Mouse (Mus musculus) adrenal gland, postnatal 36 days (tissue): ENCODE data around the gene Caskin1. TPM values are rescaled to one million over a fixed set of nuclear protein-coding genes. Genes with fewer than 3 reads are reported as not detected.

Source experiments
- DNase-seq, 2 experiments: peaks; one replicate each; pipeline ENCODE4 v3.0.0; 2021; ENCODE audit warnings: mixed read lengths in 1 of 2
- total RNA-seq, 2 experiments: library from RNA; stranded (reverse); gene quantifications; 2 replicates each; pipeline ENCODE4 v1.2.3; 2021

The Caskin1 gene
- total RNA-seq, 2 experiments from 2014 or later = 14.7 to 25.7 TPM

GRCm38 (mm10) chr17:24531064-24531463 is 42.7 kb downstream of the Caskin1 start:
- no peak for DNase-seq

- DNase-seq = no peak
Observed at GRCm38 (mm10) chr17:24532045-24532444, 43.6 kb downstream of the Caskin1 start.

- DNase-seq = peak; percentile 92 to 96
Observed at GRCm38 (mm10) chr17:24533099-24533992, 44.9 kb downstream of the Caskin1 start.

GRCm38 (mm10) chr17:24534160-24534718 is 45.8 kb downstream of the Caskin1 start, which contains the start of gene Rab26:
Gene Rab26 (minus strand): TSS chr17:24534210.
- DNase-seq = no peak

- no peak for DNase-seq
Observed at GRCm38 (mm10) chr17:24535300-24535699, 46.9 kb downstream of the Caskin1 start.

GRCm38 (mm10) chr17:24537536-24537935 is 49.1 kb downstream of the Caskin1 start:
- no peak for DNase-seq

GRCm38 (mm10) chr17:24538950-24539349 is 50.5 kb downstream of the Caskin1 start:
- DNase-seq = peak; percentile 50 to 60

GRCm38 (mm10) chr17:24540375-24540774 is 52.0 kb downstream of the Caskin1 start:
- DNase-seq = peak in 1 of 2 experiments; percentile 61

- no peak for DNase-seq
Observed at GRCm38 (mm10) chr17:24544613-24545012, 56.2 kb downstream of the Caskin1 start.

GRCm38 (mm10) chr17:24545247-24545646 is 56.8 kb downstream of the Caskin1 start:
- DNase-seq = no peak

- DNase-seq = no peak
Observed at GRCm38 (mm10) chr17:24546234-24546633, 57.8 kb downstream of the Caskin1 start.

GRCm38 (mm10) chr17:24548435-24548834 is 60.0 kb downstream of the Caskin1 start:
- DNase-seq = no peak

- DNase-seq = peak; percentile 79 to 83
Observed at GRCm38 (mm10) chr17:24548921-24549617, 60.7 kb downstream of the Caskin1 start.

GRCm38 (mm10) chr17:24549618-24550415 is 61.4 kb downstream of the Caskin1 start, which contains the start of gene Pkd1:
Gene Pkd1 (plus strand): TSS chr17:24549834.
- DNase-seq = peak; percentile 99

GRCm38 (mm10) chr17:24550416-24551049 is 62.1 kb downstream of the Caskin1 start:
- DNase-seq = peak; percentile 87 to 90

- no peak for DNase-seq
Observed at GRCm38 (mm10) chr17:24551050-24551444, 62.6 kb downstream of the Caskin1 start.

- no peak for DNase-seq
Observed at GRCm38 (mm10) chr17:24557091-24557490, 68.7 kb downstream of the Caskin1 start.
